1 mouse cellular context compared by ENCODE assay signal in the genomic region with DNA sequence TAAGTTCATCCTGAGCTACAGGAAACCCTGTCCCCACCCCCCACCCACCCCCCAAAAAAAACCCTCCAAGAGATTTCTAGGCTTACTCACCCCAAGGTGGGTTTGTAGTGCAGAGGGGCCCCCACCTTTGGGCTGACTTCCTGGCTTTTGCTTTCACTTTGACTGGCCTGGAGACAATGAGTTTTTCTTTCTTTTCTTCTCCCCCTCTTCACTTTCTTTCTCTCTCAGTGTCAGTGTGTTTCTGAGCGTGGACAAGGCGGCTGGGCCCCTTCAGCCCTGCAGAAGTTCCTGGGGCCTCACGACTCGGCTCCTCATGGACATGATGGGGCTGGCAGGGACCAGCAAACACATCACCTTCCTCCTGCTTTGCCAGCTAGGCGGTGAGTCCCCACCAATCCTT.
TF ChIP-seq lines count a peak whose summit lies in the region.

A gene (plus strand): TSS at position 211 of the 400 bp plus-strand sequence.

TF ChIP-seq in CH12.LX, 34 proteins besides CTCF, POLR2A, EP300 and RAD21 (continued from another document):
- TF ChIP-seq ELF1 (IDR thresholded peaks at IDR 0.05; ENCODE audit: low read depth, low read length) (peak; percentile 44; the same call in 1 of the 2 replicates), TBP (conservative IDR thresholded peaks at IDR 0.05; ENCODE audit: low read depth, low read length) (0 out of 2 replicates have a peak, but pooled peaks have one; percentile 14), SIN3A (IDR thresholded peaks at IDR 0.05; ENCODE audit: low read length) (peak; percentile 57; the same call in 1 of the 2 replicates), POLR2AphosphoS2 (IDR thresholded peaks at IDR 0.05; ENCODE audit: low read depth, low read length) (no peak), ZNF384 (IDR thresholded peaks at IDR 0.05; ENCODE audit: low read depth, low read length) (no peak; the same call in 1 of the 2 replicates), GABPA (IDR thresholded peaks at IDR 0.05; ENCODE audit: insufficient replicate concordance, low read depth, low read length) (no peak), CHD1 (IDR thresholded peaks at IDR 0.05; ENCODE audit: low read depth, low read length) (no peak), ZMIZ1 (IDR thresholded peaks at IDR 0.05; ENCODE audit: low read depth, low read length) (no peak), MYC (IDR thresholded peaks at IDR 0.05; ENCODE audit: low read depth, low read length) (peak; percentile 37; the same call in 1 of the 2 replicates), JUND (conservative IDR thresholded peaks at IDR 0.05; ENCODE audit: low read depth, low read length) (peak; percentile 56), USF1 (IDR thresholded peaks at IDR 0.05; ENCODE audit: low read depth, low read length) (no peak)
TF ChIP-seq in CH12.LX: peak in this region for 12.
